Mouse (Mus musculus) heart, postnatal 0 days (tissue): Measurements from ENCODE around the gene Gtsf1l. TPM values are rescaled to one million over a fixed set of nuclear protein-coding genes. Genes with fewer than 3 reads are reported as not detected.

Experiments
- ATAC-seq: fragments of 200-750 bp; cut with Nextera tagmentation; 2 replicates; pipeline ENCODE4 v1.8.0; 2017; ENCODE audit warnings: low read depth, moderate number of reproducible peaks, moderate library complexity; ENCODE audit not compliant: insufficient read depth
- DNase-seq: peaks from one replicate; pipeline ENCODE4 v3.0.0-alpha.2; 2016; ENCODE audit warnings: low spot score
- H3K27ac ChIP-seq: fragments of 300-500 bp; sonication (generic); 2 replicates; pipeline ENCODE4 v1.5.1; 2014; ENCODE audit warnings: low read depth, mild to moderate bottlenecking
- H3K27me3 ChIP-seq: fragments of 300-500 bp; sonication (generic); 2 replicates; pipeline ENCODE4 v1.6.1; 2014; ENCODE audit warnings: low read length, mixed read lengths; ENCODE audit not compliant: control insufficient read depth, insufficient read depth
- H3K36me3 ChIP-seq: fragments of 300-500 bp; sonication (generic); replicated peaks from 2 replicates; pipeline ENCODE4 v1.6.1; 2014; ENCODE audit warnings: low read length, mixed read lengths; ENCODE audit not compliant: control insufficient read depth, insufficient read depth
- H3K4me1 ChIP-seq: fragments of 300-500 bp; sonication (generic); 2 replicates; pipeline ENCODE4 v1.6.1; 2014; ENCODE audit warnings: antibody characterized with exemption; ENCODE audit not compliant: control insufficient read depth, insufficient read depth
- H3K4me2 ChIP-seq: fragments of 300-500 bp; sonication (generic); 2 replicates; pipeline ENCODE4 v1.6.1; 2014; ENCODE audit warnings: low read depth, mild to moderate bottlenecking, low read length, moderate library complexity
- H3K4me3 ChIP-seq: fragments of 300-500 bp; sonication (generic); 2 replicates; pipeline ENCODE4 v1.5.1; 2014; ENCODE audit warnings: low read depth, low read length
- H3K9ac ChIP-seq: fragments of 300-500 bp; sonication (generic); replicated peaks from 2 replicates; pipeline ENCODE4 v1.6.1; 2014; ENCODE audit warnings: low read depth, low read length, mixed read lengths
- H3K9me3 ChIP-seq: fragments of 300-500 bp; sonication (generic); replicated peaks from 2 replicates; pipeline ENCODE4 v1.6.1; 2016; ENCODE audit warnings: low read length; ENCODE audit not compliant: control insufficient read depth
- CTCF ChIP-seq: IDR thresholded peaks from 2 replicates; pipeline ENCODE4 v1.5.1; 2016; ENCODE audit warnings: antibody characterized with exemption, control low read depth, low read depth
- EP300 ChIP-seq: IDR thresholded peaks from 2 replicates; pipeline ENCODE4 v1.6.1; 2016; ENCODE audit warnings: antibody characterized with exemption, low read depth
- WGBS: fragments of 180-500 bp; shearing (Covaris S2); extraction: QIAGEN DNeasy Blood & Tissue Kit; methylation state at CpG from one replicate; pipeline ENCODE4 v1.1.7; 2014; 5-methylcytosine and 5-hydroxymethylcytosine counted together
- polyA plus RNA-seq: library from polyadenylated mRNA; unstranded; fragments of >200 nt; fragmentation: Nextera tagmentation; extraction: Ambion mirVana; gene quantifications from 2 replicates; pipeline ENCODE4 v1.2.1, GENCODE M21; 2015
- total RNA-seq: library from RNA; depleted of rRNA; stranded (reverse); fragments of >200 nt; gene quantifications from 2 replicates; pipeline ENCODE4 v1.2.3, GENCODE M21; 2014; ENCODE audit warnings: low replicate concordance

Gene Gtsf1l
- total and polyA plus RNA-seq, 2 experiments from 2014 or later, result not detected

DNA sequence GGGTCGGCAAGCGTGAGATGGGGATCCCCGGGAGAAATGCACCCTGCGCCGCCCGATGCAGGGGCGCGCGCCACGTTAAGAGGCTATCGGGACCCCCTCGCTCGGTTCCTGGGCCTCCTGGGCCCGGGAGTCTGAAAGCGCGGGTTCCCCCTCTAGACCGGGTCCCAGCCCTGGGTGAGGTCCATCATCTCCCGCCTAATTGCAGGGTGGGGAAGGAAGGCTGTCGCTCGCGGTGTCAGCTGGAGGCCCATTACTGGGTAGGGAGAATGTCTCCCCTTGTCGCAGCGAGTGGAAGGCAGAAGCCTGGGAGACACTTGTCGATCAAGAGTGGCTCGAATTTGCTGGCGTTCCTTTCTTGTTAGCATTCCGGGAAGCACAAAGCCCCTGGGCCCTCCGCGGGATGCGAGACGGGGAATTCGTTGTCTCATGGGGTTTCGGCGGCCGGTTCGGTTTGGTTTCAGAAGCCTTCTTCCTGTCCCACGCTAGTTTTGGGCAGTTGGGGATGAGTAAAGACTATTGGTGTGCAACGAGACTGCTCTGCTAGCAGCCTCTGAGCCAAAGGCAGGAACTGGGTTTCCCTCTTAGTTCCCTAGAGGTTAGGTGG, 32.7 kb downstream of the Gtsf1l start:
- Histone ChIP-seq H3K27ac (no peak overlapping the region), H3K4me2 (peak overlapping the region; percentile 100), H3K36me3 (no peaks in the 10 kb centered on the region), H3K27me3 (no peaks in the 10 kb centered on the region), H3K4me3 (peak overlapping the region; percentile 82), H3K4me1 (peaks cover 20% of the 10 kb centered on the region; the same call in 1 of the 2 replicates), H3K9me3 (no peaks in the 10 kb centered on the region), H3K9ac (peak overlapping the region; percentile 63)
- no peak for ATAC-seq
- DNase-seq, result no peak
- 0% methylated on average over 38 of the region's 38 CpGs for WGBS
- TF ChIP-seq EP300 (no peak), CTCF (no peak)

- Histone ChIP-seq H3K4me3 (peak within 1 kb of the TSS; percentile 82), H3K36me3 (no peaks in the 10 kb centered on the region), H3K4me1 (peaks cover 20% of the 10 kb centered on the region; the same call in 1 of the 2 replicates), H3K9me3 (no peaks in the 10 kb centered on the region), H3K27ac (no peak within 1 kb of the TSS), H3K27me3 (no peaks in the 10 kb centered on the region), H3K9ac (peak within 1 kb of the TSS; percentile 63), H3K4me2 (peak within 1 kb of the TSS; percentile 100)
- WGBS, result under 1% methylated on average over 48 of the region's 48 CpGs
- DNase-seq (peak; percentile 96), ATAC-seq (peak; percentile 100)
- no peak for TF ChIP-seq CTCF
- TF ChIP-seq EP300, result no peak
These were observed 33.3 kb downstream of the Gtsf1l start, which contains the start of gene Mybl2 for GRCm38 (mm10) chr2:163054335-163054840. Gene Mybl2 (plus strand): TSS chr2:163054687.

DNA sequence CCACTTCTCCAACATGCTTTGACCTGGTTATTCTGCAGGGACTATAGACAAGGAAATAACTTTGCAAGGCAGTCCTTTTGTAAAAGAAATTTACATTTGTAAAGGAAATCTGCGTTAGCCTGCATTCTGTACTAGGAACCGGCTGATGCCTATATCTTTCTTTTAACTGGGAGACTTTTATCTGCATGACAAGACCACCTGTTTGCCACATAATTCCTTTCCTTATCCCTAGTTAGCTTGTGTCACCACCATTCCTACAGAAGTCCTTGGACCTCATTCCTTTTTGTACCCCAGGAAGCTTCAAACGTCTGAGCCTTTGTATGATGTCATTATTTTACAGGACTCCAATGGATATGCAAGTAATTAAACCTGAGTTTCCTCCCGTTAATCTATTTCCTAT, 34.8 kb downstream of the Gtsf1l start:
- Histone ChIP-seq H3K27me3 (no peaks in the 10 kb centered on the region), H3K4me3 (no peak overlapping the region), H3K36me3 (no peaks in the 10 kb centered on the region), H3K9ac (no peak overlapping the region), H3K9me3 (no peaks in the 10 kb centered on the region), H3K27ac (no peak overlapping the region), H3K4me2 (no peak overlapping the region), H3K4me1 (peaks cover 20% of the 10 kb centered on the region; the same call in 1 of the 2 replicates)
- TF ChIP-seq CTCF (no peak), EP300 (no peak)
- ATAC-seq (no peak), DNase-seq (no peak)
- 60% methylated on average over 4 of the region's 4 CpGs for WGBS

GRCm38 (mm10) chr2:163052101-163052500, 35.6 kb downstream of the Gtsf1l start:
- Histone ChIP-seq H3K4me3 (no peak overlapping the region), H3K9ac (no peak overlapping the region), H3K4me2 (no peak overlapping the region), H3K9me3 (no peaks in the 10 kb centered on the region), H3K27me3 (no peaks in the 10 kb centered on the region), H3K4me1 (peaks cover 20% of the 10 kb centered on the region; the same call in 1 of the 2 replicates), H3K36me3 (peaks cover 4% of the 10 kb centered on the region; the same call in 1 of the 2 replicates), H3K27ac (no peak overlapping the region)
- no peak for TF ChIP-seq CTCF
- TF ChIP-seq EP300, result no peak
- 34% methylated on average over 4 of the region's 4 CpGs for WGBS
- DNase-seq, result no peak
- no peak for ATAC-seq

DNA sequence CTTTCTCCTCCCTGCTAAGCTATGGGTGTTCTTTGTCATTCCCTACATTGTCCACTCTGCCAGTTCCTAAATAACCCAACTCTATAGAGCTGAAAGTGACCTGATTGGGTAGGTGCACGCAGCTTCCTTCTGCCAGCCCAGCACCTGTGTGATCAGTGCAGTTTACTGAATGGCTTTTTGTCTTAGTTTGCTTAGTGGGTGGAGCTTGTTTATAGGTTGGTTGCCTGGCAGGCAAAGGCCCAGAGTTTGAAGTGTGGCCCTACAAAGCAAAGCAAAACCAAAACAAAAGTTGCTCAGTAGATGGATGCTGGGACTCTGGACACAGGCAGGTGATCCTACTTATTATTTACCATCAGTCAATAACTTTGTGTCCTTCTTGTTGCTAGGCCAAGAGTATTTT, 36.0 kb downstream of the Gtsf1l start:
- Histone ChIP-seq H3K36me3 (peaks cover 8% of the 10 kb centered on the region), H3K27me3 (no peaks in the 10 kb centered on the region), H3K4me3 (no peak overlapping the region), H3K9ac (no peak overlapping the region), H3K9me3 (no peaks in the 10 kb centered on the region), H3K4me1 (peaks cover 20% of the 10 kb centered on the region; the same call in 1 of the 2 replicates), H3K4me2 (no peak overlapping the region), H3K27ac (no peak overlapping the region)
- TF ChIP-seq CTCF (no peak), EP300 (no peak)
- ATAC-seq, result no peak
- 81% methylated on average over 1 of the region's 1 CpGs for WGBS
- no peak for DNase-seq
